Mouse (Mus musculus) thymus, postnatal 0 days (tissue): ENCODE results near the gene Saxo2. TPM values are rescaled to one million over a fixed set of nuclear protein-coding genes. Genes with fewer than 3 reads are reported as not detected.

Experiments used
- DNase-seq: peaks from one replicate; pipeline ENCODE4 v3.0.0-alpha.2; 2015; ENCODE audit warnings: low spot score
- polyA plus RNA-seq: library from polyadenylated mRNA; unstranded; fragments of >200 nt; fragmentation: Nextera tagmentation; extraction: Ambion mirVana; gene quantifications from 2 replicates; pipeline ENCODE4 v1.2.1, GENCODE M21; 2015

The Saxo2 gene
- 3.7 and 4.2 TPM in 2 replicates for polyA plus RNA-seq

GRCm38 (mm10) chr7:82648353-82649080 is at the start of gene Saxo2, which contains the start of gene Efl1:
TSS of gene Saxo2 (minus strand) at chr7:82648528.
TSS of gene Efl1 (plus strand) at chr7:82648614.
- peak; percentile 97 for DNase-seq

DNA sequence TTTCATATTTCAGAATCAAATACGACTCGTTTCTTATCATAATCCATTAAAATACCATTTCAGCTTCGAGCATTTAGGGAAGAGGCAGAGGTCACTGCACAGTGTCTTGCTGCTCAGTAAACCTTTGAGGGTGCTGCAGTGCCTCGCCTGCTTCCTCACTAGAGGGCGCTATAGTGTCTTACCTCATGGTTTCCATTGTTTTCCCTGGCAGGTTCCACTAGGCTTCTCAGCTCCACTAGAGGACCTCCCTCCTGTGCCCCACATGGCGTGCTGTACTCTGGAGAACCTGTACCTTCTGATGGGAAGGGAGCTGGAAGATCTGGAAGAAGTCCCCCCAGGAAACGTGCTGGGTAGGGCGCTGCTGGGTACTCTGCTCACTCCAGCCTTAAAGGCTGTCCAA is 49.3 kb upstream of the Saxo2 start:
- DNase-seq: peak; percentile 25

GRCm38 (mm10) chr7:82691021-82691738 is 42.9 kb upstream of the Saxo2 start:
- peak; percentile 17 for DNase-seq

GRCm38 (mm10) chr7:82688736-82689135 is 40.4 kb upstream of the Saxo2 start:
- DNase-seq: no peak

GRCm38 (mm10) chr7:82679901-82680300 is 31.6 kb upstream of the Saxo2 start:
- DNase-seq: no peak

- DNase-seq: no peak
Observed at GRCm38 (mm10) chr7:82676834-82677233, 28.5 kb upstream of the Saxo2 start.

- DNase-seq: no peak
Observed at GRCm38 (mm10) chr7:82676001-82676400, 27.7 kb upstream of the Saxo2 start.

DNA sequence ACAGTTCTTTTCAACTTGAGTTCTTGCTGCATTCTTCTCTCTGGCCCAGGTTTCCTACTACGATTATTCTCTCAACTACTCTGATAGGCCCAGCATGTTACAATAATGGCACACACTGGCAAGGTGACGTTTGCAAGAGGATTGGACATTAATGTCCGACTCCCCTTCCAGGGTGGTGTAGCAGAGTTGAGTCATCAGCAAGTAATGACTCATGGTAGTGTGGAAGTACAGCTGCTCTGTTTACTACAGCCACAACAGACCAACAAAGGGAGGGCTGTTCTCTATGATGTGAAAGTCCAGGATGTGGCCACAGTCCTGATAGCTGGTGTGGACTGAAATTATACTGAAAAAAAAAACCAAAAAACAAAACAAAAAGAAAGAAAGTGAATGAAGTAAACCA is 16.3 kb upstream of the Saxo2 start:
- DNase-seq: no peak

DNA sequence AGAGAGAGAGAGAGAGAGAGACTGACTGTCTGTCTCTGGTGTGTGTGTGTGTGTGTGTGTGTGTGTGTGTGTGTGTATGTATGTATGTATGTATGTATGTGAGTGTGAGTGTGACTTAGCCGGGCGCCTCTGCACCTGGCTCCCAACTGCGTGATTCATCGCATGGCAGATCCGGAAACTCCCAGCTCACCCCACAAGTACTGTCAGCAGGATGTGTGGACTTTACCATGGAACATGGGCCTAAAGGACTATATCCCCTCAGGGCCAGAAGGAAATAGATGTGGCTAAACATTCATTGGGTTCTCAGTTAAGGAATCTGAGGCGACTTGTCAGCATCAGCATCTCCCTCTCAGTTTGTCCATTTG is 735 bp upstream of the Saxo2 start:
- DNase-seq: peak; percentile 33

GRCm38 (mm10) chr7:82647909-82648308 is 419 bp downstream of the Saxo2 start:
- DNase-seq: no peak

DNA sequence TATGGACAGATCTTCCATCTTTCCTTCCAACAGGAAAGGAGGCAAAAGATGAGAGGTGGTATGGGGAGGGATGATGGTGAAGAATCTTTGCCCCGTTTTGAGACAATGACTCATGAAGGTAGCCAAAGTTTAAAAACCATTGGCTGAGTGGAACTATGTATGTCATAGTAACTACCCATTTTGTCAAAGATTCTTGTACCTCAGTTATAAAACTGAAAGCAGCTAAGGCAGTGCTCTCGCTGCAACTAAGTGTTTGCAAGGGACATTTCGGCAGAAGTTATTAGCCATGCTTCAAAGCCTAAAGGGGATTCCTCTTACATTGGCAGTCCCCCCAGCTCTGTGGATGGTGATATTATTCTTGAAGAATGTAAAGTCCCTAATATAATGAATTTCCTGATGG is 1.1 kb downstream of the Saxo2 start:
- DNase-seq: no peak

GRCm38 (mm10) chr7:82625342-82625741 is 23.0 kb downstream of the Saxo2 start:
- peak; percentile 58 for DNase-seq

DNA sequence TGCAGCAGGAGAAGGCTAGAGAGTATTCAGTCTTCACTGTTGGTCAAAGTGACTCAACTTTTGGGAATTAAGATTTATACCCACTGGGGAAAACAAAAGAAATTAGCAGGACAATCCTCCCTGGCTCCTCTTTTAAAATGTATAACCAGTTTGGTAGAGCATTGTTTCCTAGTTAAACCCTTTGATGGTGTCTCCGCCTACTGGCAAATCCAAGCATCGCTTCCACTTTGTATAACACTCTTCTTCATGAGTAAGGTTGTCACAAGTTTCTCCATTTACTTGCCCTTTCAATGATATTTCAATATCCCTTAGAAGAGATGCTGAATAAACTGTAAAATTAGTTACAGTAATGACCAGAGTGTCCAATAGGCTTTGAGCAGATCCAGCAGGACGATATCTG is 38.7 kb downstream of the Saxo2 start:
- peak; percentile 5 for DNase-seq

- no peak for DNase-seq
Observed at GRCm38 (mm10) chr7:82605425-82605824, 42.9 kb downstream of the Saxo2 start.

DNA sequence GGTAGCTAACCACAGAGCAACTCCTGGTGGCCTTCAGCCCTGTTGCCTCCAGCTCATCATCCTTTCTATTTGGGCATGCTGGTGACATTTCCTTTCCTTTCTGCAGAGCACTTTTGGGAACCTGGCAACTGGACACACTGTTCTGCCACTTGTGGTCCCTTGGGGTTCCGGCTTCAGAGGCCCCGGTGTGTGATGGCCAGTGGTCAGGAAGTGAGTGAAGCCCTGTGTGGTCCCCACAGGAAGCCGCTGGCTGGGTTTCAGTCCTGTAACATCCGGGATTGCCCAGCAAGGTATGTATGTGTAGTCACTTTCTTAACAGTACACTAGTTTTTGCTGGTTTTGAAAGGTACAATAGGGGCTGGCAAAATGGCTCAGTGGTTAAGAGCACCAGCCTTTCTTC is 46.3 kb downstream of the Saxo2 start:
- DNase-seq: no peak

- DNase-seq: no peak
Observed at GRCm38 (mm10) chr7:82590931-82591330, 57.4 kb downstream of the Saxo2 start.

Other genes with a start within 250 kb of the Saxo2 start
- gene Efl1, start 86 bp upstream of the Saxo2 start, polyA plus RNA-seq: 21.5 and 24.2 TPM in 2 replicates
- gene Mex3b, start 218.8 kb upstream of the Saxo2 start, polyA plus RNA-seq: 9.5 and 10.1 TPM in 2 replicates